Mouse (Mus musculus) left cerebral cortex, adult 2 months (tissue): ENCODE measurements around the gene Gm17364. TPM values are rescaled to one million over a fixed set of nuclear protein-coding genes. Genes with fewer than 3 reads are reported as not detected.

ENCODE experiments used
- DNase-seq, 2 experiments: peaks; one replicate each; pipeline ENCODE4 v3.0.0; 2021 to 2022; ENCODE audit warnings: low spot score in 2 of 2, mixed read lengths in 1 of 2; ENCODE audit errors: extremely low spot score in 1 of 2
- H3K27ac ChIP-seq: fragments of 200-600 bp; 2 replicates; pipeline ENCODE4 v1.8.1; 2022
- H3K4me3 ChIP-seq: fragments of 200-600 bp; 2 replicates; pipeline ENCODE4 v1.8.1; 2022
- CTCF ChIP-seq: fragments of 200-600 bp; IDR thresholded peaks from 2 replicates; pipeline ENCODE4 v1.8.1; 2022; ENCODE audit warnings: antibody characterized with exemption, mild to moderate bottlenecking, moderate library complexity
- intact Hi-C: fragments of 180-260 bp; cut with DNase I; formaldehyde crosslinking; loops from one replicate; pipeline ENCODE4 v1.15.1; 2025
- total RNA-seq, 2 experiments: library from RNA; stranded (reverse); gene quantifications; 2 replicates each; pipeline ENCODE4 v1.2.3; 2021

The Gm17364 gene
- total RNA-seq, 2 experiments from 2014 or later = not detected

- intact Hi-C loops = no loop called here
- Histone ChIP-seq H3K27ac (peak overlapping the region; percentile 99), H3K4me3 (peak overlapping the region; percentile 71)
- no peak for TF ChIP-seq CTCF
- no peak for DNase-seq
Observed at GRCm38 (mm10) chr13:41250318-41250981, 23.3 kb downstream of the Gm17364 start.

GRCm38 (mm10) chr13:41249538-41250317, 24.0 kb downstream of the Gm17364 start, which contains the start of gene Smim13:
Gene Smim13, plus strand, starts transcription at chr13:41249844.
- intact Hi-C loops = loop anchor here (1.0 kb wide), 1 partner anchor 356 kb away; the partner anchor contains the start of gene Tmem170b
- DNase-seq = peak; percentile 90 to 96
- peak; percentile 53 for TF ChIP-seq CTCF
- peak within 1 kb of the TSS; percentile 99 for H3K27ac ChIP-seq
- H3K4me3 ChIP-seq = peak within 1 kb of the TSS; percentile 71

GRCm38 (mm10) chr13:41248751-41249520, 24.8 kb downstream of the Gm17364 start:
- no peak for DNase-seq
- TF ChIP-seq CTCF = no peak
- H3K4me3 ChIP-seq = peak overlapping the region; percentile 71
- H3K27ac ChIP-seq = peak overlapping the region; percentile 99
- intact Hi-C loops = loop anchor here (1.0 kb wide), 1 partner anchor 356 kb away; the partner anchor contains the start of gene Tmem170b

- intact Hi-C loops = loop anchor here (5.0 kb wide), 1 partner anchor 242 kb away; the partner anchor contains the start of gene Pak1ip1
- DNase-seq = no peak
- Histone ChIP-seq H3K4me3 (no peak overlapping the region), H3K27ac (no peak overlapping the region)
- TF ChIP-seq CTCF = no peak
Observed at GRCm38 (mm10) chr13:41244306-41244830, 29.4 kb downstream of the Gm17364 start.

DNA sequence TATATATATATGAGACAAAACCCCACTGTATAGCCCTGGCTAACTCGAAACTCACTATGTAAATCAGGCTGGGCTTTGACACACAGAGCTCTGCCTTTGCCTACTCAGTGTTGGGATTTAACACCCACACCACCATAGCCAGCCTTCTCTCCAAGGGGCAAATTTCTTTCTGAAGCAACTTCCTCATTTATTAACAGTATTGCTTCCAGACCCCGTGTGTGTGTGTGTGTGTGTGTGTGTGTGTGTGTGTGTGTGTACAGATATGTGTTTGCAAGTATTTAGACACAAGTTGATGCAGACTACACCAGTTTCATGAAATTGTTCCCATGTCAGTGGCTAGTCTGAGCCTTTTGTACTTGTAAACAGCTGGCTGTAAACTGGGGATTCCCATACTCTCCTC, 32.2 kb downstream of the Gm17364 start:
- intact Hi-C loops = loop anchor here (5.0 kb wide), 1 partner anchor 239 kb away; the partner anchor contains the start of gene Pak1ip1
- Histone ChIP-seq H3K27ac (no peak overlapping the region), H3K4me3 (no peak overlapping the region)
- no peak for DNase-seq
- TF ChIP-seq CTCF = no peak

GRCm38 (mm10) chr13:41238805-41239130, 35.0 kb downstream of the Gm17364 start:
- peak; percentile 75 for TF ChIP-seq CTCF
- Histone ChIP-seq H3K4me3 (no peak overlapping the region), H3K27ac (no peak overlapping the region)
- intact Hi-C loops = loop anchor here (1.0 to 5.0 kb wide), 5 partner anchors 92 to 454 kb away; no protein-coding TSS in a partner anchor
- no peak for DNase-seq

- no peak overlapping the region for H3K27ac ChIP-seq
- no peak for TF ChIP-seq CTCF
- DNase-seq = no peak
- intact Hi-C loops = loop anchor here (1.0 to 5.0 kb wide), 5 partner anchors 92 to 454 kb away; no protein-coding TSS in a partner anchor
- no peak overlapping the region for H3K4me3 ChIP-seq
Observed at GRCm38 (mm10) chr13:41238035-41238804, 35.6 kb downstream of the Gm17364 start.

- TF ChIP-seq CTCF = no peak
- H3K27ac ChIP-seq = no peak overlapping the region
- H3K4me3 ChIP-seq = no peak overlapping the region
- no peak for DNase-seq
- intact Hi-C loops = loop anchor here (5.0 kb wide), 2 partner anchors 209 to 394 kb away; no protein-coding TSS in a partner anchor
Observed at GRCm38 (mm10) chr13:41235845-41236741, 37.7 kb downstream of the Gm17364 start.

GRCm38 (mm10) chr13:41235181-41235580, 38.6 kb downstream of the Gm17364 start:
- intact Hi-C loops = loop anchor here (5.0 kb wide), 2 partner anchors 208 to 393 kb away; no protein-coding TSS in a partner anchor
- TF ChIP-seq CTCF = no peak

GRCm38 (mm10) chr13:41233241-41233640, 40.5 kb downstream of the Gm17364 start:
- no peak overlapping the region for H3K27ac ChIP-seq
- intact Hi-C loops = no loop called here
- no peak for TF ChIP-seq CTCF
- no peak overlapping the region for H3K4me3 ChIP-seq
- no peak for DNase-seq

More at GRCm38 (mm10) chr13:41235181-41235580, 38.6 kb downstream of the Gm17364 start:
- Histone ChIP-seq H3K4me3 (no peak overlapping the region), H3K27ac (no peak overlapping the region)
- no peak for DNase-seq
